Mouse (Mus musculus): ENCODE results near the gene Tjp1.

DNA sequence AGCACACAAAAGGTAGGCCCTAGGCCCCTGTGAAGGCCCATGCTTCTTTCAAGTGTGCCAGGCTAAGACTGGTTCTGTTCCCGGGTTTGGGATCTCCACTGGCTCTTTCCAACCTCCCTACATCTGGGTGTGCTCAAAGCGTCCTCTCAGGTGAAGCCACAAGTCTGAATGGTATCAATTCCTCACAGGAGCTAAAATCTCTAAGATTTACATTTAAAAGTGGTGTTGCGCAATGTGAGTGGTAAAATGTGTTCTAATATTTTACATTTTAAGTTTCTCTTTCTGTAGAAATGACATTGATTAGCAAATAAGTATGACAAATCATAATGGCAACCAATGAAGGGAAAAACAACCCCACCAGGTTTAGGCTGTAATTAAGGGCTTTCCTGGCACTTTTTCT is 152.0 kb downstream of the Tjp1 start:
- TF ChIP-seq HCFC1 (IDR thresholded peaks at IDR 0.05; ENCODE audit: low read depth, low read length) = no peak
- no peak for TF ChIP-seq CTCF (conservative IDR thresholded peaks at IDR 0.05 in 1 of 2, IDR thresholded peaks at IDR 0.05 in 1 of 2; ENCODE audit: low read depth in 2 of 2, low read length in 2 of 2)
- TF ChIP-seq MAX (IDR thresholded peaks at IDR 0.05; ENCODE audit: low read length) = no peak
- TF ChIP-seq KAT2A (IDR thresholded peaks at IDR 0.05; ENCODE audit: insufficient replicate concordance, low read length) = no peak
- no peak for TF ChIP-seq POLR2A (IDR thresholded peaks at IDR 0.05; ENCODE audit: low read depth, low read length)
- TF ChIP-seq ZMIZ1 (IDR thresholded peaks at IDR 0.05; ENCODE audit: low read depth, low read length) = no peak
- TF ChIP-seq TCF12 (IDR thresholded peaks at IDR 0.05; ENCODE audit: low read depth, low read length) = no peak
- TF ChIP-seq MAZ (IDR thresholded peaks at IDR 0.05; ENCODE audit: low read depth, low read length) = no peak
- TF ChIP-seq PAX5 (IDR thresholded peaks at IDR 0.05; ENCODE audit: low read length) = no peak
- no peak for TF ChIP-seq RCOR1 (conservative IDR thresholded peaks at IDR 0.05; ENCODE audit: low read depth, low read length)
- no peak for TF ChIP-seq SMC3 (IDR thresholded peaks at IDR 0.05; ENCODE audit: low read depth, low read length)
- no peak for TF ChIP-seq NELFE (IDR thresholded peaks at IDR 0.05; ENCODE audit: low read depth, low read length)
- TF ChIP-seq IRF4 (IDR thresholded peaks at IDR 0.05; ENCODE audit: low read depth, low read length) = no peak
